Mouse (Mus musculus): Measurements from ENCODE around the gene B4galt5. TPM values are rescaled to one million over a fixed set of nuclear protein-coding genes. Genes with fewer than 3 reads are reported as not detected.
A peak's percentile ranks its signal among the peaks of the same experiment; 100 is the strongest.

The B4galt5 gene
- total RNA-seq, 1 experiment from 2014 or later = 107 TPM

DNA sequence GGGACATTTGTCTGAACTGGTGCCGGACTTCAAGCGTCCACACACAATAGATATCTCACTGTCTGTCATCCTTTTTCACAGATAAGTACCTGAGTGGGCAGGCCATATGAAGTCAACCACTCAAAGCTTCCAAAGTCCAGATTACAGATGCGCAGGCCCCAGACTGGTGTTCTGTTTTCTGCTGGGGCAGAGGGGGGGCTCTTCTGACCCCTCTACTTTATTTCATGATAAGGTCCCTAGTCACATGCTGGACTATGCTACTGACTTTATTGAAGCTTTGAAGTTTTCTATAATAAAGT lies 11.8 kb downstream of the B4galt5 start:
- ATAC-seq (replicated peaks; ENCODE audit: insufficient number of reproducible peaks, low FRiP score, low TSS enrichment, poor library complexity, severe bottlenecking) = no peak

- no peak for ATAC-seq (replicated peaks; ENCODE audit: insufficient number of reproducible peaks, low FRiP score, low TSS enrichment, poor library complexity, severe bottlenecking)
These were observed 12.4 kb downstream of the B4galt5 start for GRCm38 (mm10) chr2:167336384-167337213.

GRCm38 (mm10) chr2:167335066-167335465 lies 13.9 kb downstream of the B4galt5 start:
- ATAC-seq (replicated peaks; ENCODE audit: insufficient number of reproducible peaks, low FRiP score, low TSS enrichment, poor library complexity, severe bottlenecking) = peak; percentile 85

DNA sequence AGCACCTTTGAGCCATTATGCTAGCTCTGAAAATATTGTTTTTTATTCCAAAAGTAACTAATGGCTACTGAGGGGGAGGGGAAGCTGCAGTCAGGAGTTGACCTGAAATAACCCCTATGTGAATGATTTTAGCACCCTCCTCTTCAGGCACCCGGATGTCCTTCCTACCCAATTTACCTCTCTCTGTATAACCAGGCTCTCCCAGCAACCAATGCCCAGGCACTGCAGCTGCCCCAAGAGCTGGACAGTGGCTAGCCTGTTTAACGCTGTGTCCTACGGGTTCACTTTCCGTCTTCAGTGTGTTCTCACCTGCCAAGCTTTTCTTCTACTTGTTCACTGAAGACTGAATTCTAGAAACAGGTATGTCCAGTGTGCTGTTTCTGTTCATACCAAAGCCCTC lies 14.7 kb downstream of the B4galt5 start:
- ATAC-seq (replicated peaks; ENCODE audit: insufficient number of reproducible peaks, low FRiP score, low TSS enrichment, poor library complexity, severe bottlenecking) = no peak

- ATAC-seq (replicated peaks; ENCODE audit: insufficient number of reproducible peaks, low FRiP score, low TSS enrichment, poor library complexity, severe bottlenecking) = no peak
These were observed 15.5 kb downstream of the B4galt5 start for GRCm38 (mm10) chr2:167333450-167333849.

DNA sequence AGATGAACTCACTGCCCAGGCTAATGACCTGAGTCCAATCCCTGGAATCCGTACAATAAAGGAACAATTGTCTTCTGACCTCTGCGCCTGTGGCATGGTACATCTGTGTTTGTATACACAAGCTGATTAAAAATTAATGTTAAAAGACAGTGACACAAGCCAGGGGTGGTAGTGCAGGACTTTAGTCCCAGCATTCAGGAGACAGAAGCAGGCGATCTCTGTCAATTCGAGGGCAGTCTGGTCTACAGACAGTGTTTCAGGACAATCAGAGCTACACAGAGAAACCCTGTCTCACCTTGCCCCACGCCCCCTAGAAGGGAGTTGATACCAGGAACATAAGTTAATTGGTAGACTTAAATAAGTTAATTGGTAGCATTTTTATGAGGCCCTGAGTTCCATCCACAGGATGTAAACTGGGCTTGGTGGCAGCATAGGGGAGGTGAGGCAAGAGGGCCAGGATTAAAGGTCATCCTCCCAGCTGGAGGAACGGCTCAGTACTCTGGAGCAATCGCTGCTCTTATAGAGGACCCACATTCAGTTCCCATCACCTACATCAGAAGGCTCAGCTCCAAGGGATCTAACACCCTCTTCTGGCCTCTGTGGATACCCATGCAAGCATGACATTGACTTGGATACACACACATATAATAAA lies 16.5 kb downstream of the B4galt5 start:
- ATAC-seq (replicated peaks; ENCODE audit: insufficient number of reproducible peaks, low FRiP score, low TSS enrichment, poor library complexity, severe bottlenecking) = peak; percentile 51; the same call in 1 of the 2 replicates

GRCm38 (mm10) chr2:167331432-167331921 lies 17.5 kb downstream of the B4galt5 start:
- no peak for ATAC-seq (replicated peaks; ENCODE audit: insufficient number of reproducible peaks, low FRiP score, low TSS enrichment, poor library complexity, severe bottlenecking)

DNA sequence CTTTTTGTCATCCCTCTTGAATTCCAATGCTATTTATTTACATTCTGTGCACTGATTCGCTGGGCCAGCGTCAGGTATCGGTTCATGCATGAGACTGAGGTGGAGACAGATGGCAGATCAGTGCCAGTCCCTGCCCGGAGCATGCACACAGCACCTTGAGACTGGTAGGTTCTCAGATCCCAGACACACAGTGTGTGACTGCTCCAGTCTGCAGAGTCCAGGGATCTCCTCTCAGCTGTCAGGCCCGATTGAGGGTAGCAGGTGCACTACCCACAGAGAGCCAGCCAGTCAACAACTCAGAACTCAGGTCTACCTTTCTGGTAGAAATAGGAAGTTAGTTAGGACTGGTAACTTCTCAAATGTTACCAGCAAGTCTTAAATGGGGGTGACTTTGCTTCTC lies 18.4 kb downstream of the B4galt5 start:
- no peak for ATAC-seq (replicated peaks; ENCODE audit: insufficient number of reproducible peaks, low FRiP score, low TSS enrichment, poor library complexity, severe bottlenecking)

DNA sequence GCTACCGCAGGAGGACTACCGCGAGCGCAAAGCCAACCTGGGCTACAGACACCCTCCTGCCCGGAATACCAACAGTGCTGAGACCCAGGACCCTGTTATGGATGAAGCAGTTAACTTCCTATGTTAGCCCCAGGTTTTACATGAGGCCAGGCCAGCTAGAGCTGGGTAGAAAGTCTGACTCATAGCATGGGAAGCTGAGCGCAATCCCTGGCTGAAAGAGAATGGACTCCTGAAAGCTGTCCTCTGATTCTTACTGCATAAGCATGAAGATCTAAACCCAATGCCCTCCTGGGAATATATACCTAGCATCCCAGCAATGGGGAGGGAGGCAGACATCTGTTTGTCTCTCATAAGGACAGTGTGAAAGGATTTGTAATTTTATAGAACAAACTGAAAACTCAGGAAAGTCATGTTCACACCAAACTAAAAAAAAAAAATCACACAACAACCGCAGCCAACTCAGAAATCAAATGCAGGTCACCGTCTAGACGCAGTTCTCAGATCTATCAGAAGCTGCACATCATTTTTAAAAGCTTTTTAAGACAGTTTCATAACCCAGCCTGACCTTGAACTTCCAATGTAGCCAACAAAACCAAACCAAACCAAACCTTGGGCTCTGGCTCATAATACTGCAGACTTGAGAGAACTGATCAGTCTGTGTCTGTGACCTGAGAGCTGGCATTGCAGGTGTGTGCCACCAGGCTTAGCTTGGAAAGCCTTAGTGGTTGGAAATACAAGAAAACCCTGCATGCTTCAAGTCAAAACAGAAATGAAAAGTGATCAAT lies 19.3 kb downstream of the B4galt5 start:
- no peak for ATAC-seq (replicated peaks; ENCODE audit: insufficient number of reproducible peaks, low FRiP score, low TSS enrichment, poor library complexity, severe bottlenecking)

DNA sequence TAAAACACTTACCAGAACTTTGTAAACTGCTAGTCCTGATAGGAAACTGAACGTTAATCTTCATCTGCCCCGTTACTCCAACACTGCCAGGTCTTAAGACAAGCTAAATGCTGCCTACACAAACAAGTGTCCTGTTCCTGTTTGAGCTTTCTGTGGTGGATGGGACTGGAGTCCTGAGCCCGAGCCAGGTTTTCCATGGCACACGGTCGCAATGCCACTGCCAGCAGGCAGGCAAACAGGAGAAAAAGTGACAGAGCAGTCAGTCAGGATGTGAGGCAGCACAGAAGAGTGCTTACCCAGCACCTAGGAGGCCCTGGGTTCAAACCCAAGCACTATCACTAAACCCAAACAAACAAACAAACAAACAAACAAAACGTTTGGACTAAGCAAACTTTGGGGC lies 20.6 kb downstream of the B4galt5 start:
- no peak for ATAC-seq (replicated peaks; ENCODE audit: insufficient number of reproducible peaks, low FRiP score, low TSS enrichment, poor library complexity, severe bottlenecking)

DNA sequence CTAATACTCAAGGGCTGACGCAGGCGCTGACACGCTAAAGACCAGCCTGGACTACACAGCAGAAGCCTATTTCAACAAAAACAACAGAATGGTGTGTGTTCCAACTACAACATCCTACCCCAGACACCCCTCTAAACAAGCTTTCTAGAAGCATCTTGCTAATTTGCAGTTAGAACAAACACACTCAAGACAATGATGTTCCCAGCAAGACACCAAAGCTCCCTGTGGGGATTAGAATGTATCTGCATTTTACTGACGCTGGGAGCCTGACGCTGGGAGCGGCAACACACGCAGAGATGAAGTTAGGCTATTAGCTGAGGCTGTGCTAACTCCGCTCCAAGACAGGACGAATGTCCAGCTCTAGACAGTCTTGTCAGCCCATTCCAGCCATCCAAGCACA lies 22.4 kb downstream of the B4galt5 start:
- no peak for ATAC-seq (replicated peaks; ENCODE audit: insufficient number of reproducible peaks, low FRiP score, low TSS enrichment, poor library complexity, severe bottlenecking)

DNA sequence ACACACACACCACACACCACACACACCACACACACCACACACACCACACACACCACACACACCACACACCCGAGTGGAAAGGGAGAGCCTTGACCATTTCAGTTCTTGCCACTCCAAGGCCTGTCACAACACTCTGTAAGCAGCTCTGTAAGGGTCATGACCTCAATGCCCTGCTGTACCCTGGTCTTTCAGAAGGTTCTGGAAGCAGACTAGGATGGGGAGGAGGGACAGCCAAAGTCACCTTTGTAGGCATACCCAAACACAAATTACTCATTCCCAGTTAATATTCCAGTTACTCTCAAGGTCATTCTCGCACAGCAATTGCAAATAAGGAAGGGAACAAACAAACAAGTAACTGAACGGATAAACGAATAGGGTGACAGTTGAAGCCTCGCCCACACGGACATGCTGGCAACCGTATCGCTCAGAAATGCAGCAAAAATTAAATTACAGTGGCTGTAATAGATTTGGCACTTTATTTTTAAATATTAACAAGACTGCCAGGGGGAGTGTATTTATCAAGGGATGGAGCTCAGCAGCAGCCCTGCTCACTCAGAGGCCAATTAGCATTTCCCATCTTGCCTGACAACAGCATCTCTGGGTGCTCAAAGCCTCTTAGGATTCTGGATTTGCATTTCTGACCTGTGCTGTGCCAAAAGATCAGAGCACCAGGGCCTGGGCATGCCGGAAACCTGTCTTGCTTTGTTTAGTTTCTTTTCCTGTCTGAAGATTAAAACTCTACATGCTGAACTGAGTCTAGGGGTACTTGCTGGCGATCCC lies 24.6 kb downstream of the B4galt5 start:
- ATAC-seq (replicated peaks; ENCODE audit: insufficient number of reproducible peaks, low FRiP score, low TSS enrichment, poor library complexity, severe bottlenecking) = no peak

GRCm38 (mm10) chr2:167323116-167323515 lies 25.9 kb downstream of the B4galt5 start:
- no peak for ATAC-seq (replicated peaks; ENCODE audit: insufficient number of reproducible peaks, low FRiP score, low TSS enrichment, poor library complexity, severe bottlenecking)

- no peak for ATAC-seq (replicated peaks; ENCODE audit: insufficient number of reproducible peaks, low FRiP score, low TSS enrichment, poor library complexity, severe bottlenecking)
These were observed 27.6 kb downstream of the B4galt5 start for GRCm38 (mm10) chr2:167321372-167321771.

GRCm38 (mm10) chr2:167318981-167319380 lies 30.0 kb downstream of the B4galt5 start:
- peak; percentile 84 for ATAC-seq (replicated peaks; ENCODE audit: insufficient number of reproducible peaks, low FRiP score, low TSS enrichment, poor library complexity, severe bottlenecking)

DNA sequence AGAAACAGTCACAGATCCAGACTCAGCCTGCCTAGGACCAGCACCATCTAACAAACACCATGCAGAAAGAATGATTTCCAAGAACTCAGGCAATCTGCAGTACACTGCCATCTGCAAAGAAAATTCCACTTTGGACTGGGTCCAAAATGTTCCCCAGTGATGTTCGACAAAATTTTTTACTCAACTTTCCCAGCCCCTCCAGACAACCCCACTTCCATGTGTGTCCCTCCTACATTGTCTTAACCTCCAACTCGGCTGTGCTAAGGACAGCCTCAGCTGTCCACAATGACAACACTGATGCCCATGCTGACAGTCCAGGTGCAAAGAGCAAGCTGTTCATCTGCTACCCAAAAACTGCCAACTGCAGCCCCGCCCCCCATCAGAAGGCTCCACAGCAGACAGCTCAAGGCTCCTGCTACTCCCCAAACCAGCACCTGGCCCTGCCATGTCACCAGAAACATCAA lies 32.2 kb downstream of the B4galt5 start:
- ATAC-seq (replicated peaks; ENCODE audit: insufficient number of reproducible peaks, low FRiP score, low TSS enrichment, poor library complexity, severe bottlenecking) = no peak

- no peak for ATAC-seq (replicated peaks; ENCODE audit: insufficient number of reproducible peaks, low FRiP score, low TSS enrichment, poor library complexity, severe bottlenecking)
These were observed 34.5 kb downstream of the B4galt5 start for GRCm38 (mm10) chr2:167314491-167314890.

- peak; percentile 95 for ATAC-seq (replicated peaks; ENCODE audit: insufficient number of reproducible peaks, low FRiP score, low TSS enrichment, poor library complexity, severe bottlenecking)
These were observed 35.3 kb downstream of the B4galt5 start for GRCm38 (mm10) chr2:167313501-167314326.

Data from monocyte, adult 5-6 weeks (primary cell).